Mouse (Mus musculus) forebrain, embryonic 14.5 days (tissue): ENCODE measurements around the gene Tmsb4x. TPM values are rescaled to one million over a fixed set of nuclear protein-coding genes. Genes with fewer than 3 reads are reported as not detected.
A peak's percentile ranks its signal among the peaks of the same experiment; 100 is the strongest.

Experiments used
- ATAC-seq: fragments of 200-750 bp; cut with Nextera tagmentation; 2 replicates; pipeline ENCODE4 v1.8.0; 2017; ENCODE audit warnings: mild to moderate bottlenecking, moderate library complexity
- DNase-seq: peaks from one replicate; pipeline ENCODE4 v3.0.0-alpha.2; 2015; ENCODE audit warnings: low spot score
- H3K27ac ChIP-seq: fragments of 300-500 bp; sonication (generic); 2 replicates; pipeline ENCODE4 v1.5.1; 2014; ENCODE audit warnings: low read depth, mild to moderate bottlenecking, control low read depth, low read length, moderate library complexity
- H3K27me3 ChIP-seq: fragments of 300-500 bp; sonication (generic); replicated peaks from 2 replicates; pipeline ENCODE4 v1.6.1; 2014; ENCODE audit warnings: low read length, control low read depth, mixed read lengths; ENCODE audit not compliant: control insufficient read depth, insufficient read depth
- H3K36me3 ChIP-seq: fragments of 300-500 bp; sonication (generic); 2 replicates; pipeline ENCODE4 v1.6.1; 2014; ENCODE audit warnings: low read length, control low read depth; ENCODE audit not compliant: control insufficient read depth, insufficient read depth
- H3K4me1 ChIP-seq: fragments of 300-500 bp; sonication (generic); 2 replicates; pipeline ENCODE4 v1.6.1; 2014; ENCODE audit warnings: antibody characterized with exemption, low read length, control low read depth; ENCODE audit not compliant: control insufficient read depth, insufficient read depth
- H3K4me2 ChIP-seq: fragments of 300-500 bp; sonication (generic); 2 replicates; pipeline ENCODE4 v1.6.1; 2014; ENCODE audit warnings: mild to moderate bottlenecking, control low read depth, low read length
- H3K4me3 ChIP-seq: fragments of 300-500 bp; sonication (generic); 2 replicates; pipeline ENCODE4 v1.5.1; 2014; ENCODE audit warnings: low read depth, low read length, control low read depth
- H3K9ac ChIP-seq: fragments of 300-500 bp; sonication (generic); 2 replicates; pipeline ENCODE4 v1.6.1; 2014; ENCODE audit warnings: mild to moderate bottlenecking, low read length, control low read depth, moderate library complexity
- H3K9me3 ChIP-seq: fragments of 300-500 bp; sonication (generic); replicated peaks from 2 replicates; pipeline ENCODE4 v1.6.1; 2016; ENCODE audit warnings: low read length, control low read depth, mixed read lengths; ENCODE audit not compliant: control insufficient read depth
- WGBS: fragments of 180-500 bp; shearing (Covaris S2); extraction: QIAGEN DNeasy Blood & Tissue Kit; methylation state at CpG from one replicate; pipeline ENCODE4 v1.1.7; 2014; 5-methylcytosine and 5-hydroxymethylcytosine counted together
- polyA plus RNA-seq: library from polyadenylated mRNA; unstranded; fragments of >200 nt; fragmentation: Nextera tagmentation; extraction: Ambion mirVana; gene quantifications from 2 replicates; pipeline ENCODE4 v1.2.1, GENCODE M21; 2014

Gene Tmsb4x
- polyA plus RNA-seq, 1 experiment from 2014 or later, result 7,141 TPM

DNA sequence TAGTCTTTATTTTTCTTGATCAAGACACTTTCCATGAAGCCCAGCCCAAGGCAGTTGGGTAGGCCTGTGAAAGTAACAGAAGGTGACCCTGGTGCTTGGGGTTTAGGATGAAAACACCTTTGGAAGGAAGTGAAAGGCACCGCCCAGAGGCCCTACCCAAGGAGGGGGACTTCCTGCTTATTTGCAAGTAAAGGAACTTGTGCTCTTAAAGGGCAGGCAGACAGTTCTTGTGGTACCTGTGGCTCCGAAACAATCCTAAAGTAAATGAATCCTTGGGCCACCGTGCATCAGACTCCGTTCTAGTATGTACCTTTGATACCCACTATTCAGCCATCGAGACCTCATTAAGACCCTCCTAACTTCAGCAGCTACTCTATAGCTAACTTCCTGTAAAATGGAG lies 17.5 kb upstream of the Tmsb4x start:
- Histone ChIP-seq H3K9ac (no peak overlapping the region), H3K4me2 (no peak overlapping the region), H3K27ac (no peak overlapping the region), H3K36me3 (no peaks in the 10 kb centered on the region), H3K9me3 (no peaks in the 10 kb centered on the region), H3K4me3 (no peak overlapping the region), H3K27me3 (no peaks in the 10 kb centered on the region), H3K4me1 (no peaks in the 10 kb centered on the region)
- ATAC-seq (no peak), DNase-seq (no peak)
- WGBS, result 95% methylated on average over 5 of the region's 5 CpGs

DNA sequence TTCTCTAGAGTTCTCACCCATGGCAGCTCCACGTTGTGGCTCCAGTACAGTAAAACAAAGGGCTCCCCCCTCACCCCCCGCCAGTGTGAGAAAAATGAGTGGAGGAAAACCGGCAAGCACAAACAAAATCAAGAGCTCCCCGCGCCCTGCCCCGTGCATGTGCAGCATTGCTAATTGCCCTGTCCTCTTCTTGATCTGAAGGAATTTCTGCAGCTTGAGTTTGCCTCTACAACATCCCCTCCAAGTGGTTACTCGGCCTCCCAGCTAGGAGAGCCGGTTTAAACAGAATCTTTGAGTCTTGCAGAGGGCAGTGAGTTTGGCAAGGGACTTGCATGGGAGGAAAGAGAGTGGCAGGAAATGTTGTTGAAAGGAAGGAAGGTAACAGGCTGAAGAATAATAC lies 3.6 kb upstream of the Tmsb4x start:
- Histone ChIP-seq H3K4me1 (no peaks in the 10 kb centered on the region), H3K36me3 (no peaks in the 10 kb centered on the region), H3K4me3 (no peak overlapping the region), H3K27ac (no peak overlapping the region), H3K9me3 (no peaks in the 10 kb centered on the region), H3K4me2 (no peak overlapping the region), H3K9ac (no peak overlapping the region), H3K27me3 (no peaks in the 10 kb centered on the region)
- ATAC-seq (peak; percentile 17), DNase-seq (peak; percentile 57)
- WGBS, result 27% methylated on average over 8 of the region's 8 CpGs

DNA sequence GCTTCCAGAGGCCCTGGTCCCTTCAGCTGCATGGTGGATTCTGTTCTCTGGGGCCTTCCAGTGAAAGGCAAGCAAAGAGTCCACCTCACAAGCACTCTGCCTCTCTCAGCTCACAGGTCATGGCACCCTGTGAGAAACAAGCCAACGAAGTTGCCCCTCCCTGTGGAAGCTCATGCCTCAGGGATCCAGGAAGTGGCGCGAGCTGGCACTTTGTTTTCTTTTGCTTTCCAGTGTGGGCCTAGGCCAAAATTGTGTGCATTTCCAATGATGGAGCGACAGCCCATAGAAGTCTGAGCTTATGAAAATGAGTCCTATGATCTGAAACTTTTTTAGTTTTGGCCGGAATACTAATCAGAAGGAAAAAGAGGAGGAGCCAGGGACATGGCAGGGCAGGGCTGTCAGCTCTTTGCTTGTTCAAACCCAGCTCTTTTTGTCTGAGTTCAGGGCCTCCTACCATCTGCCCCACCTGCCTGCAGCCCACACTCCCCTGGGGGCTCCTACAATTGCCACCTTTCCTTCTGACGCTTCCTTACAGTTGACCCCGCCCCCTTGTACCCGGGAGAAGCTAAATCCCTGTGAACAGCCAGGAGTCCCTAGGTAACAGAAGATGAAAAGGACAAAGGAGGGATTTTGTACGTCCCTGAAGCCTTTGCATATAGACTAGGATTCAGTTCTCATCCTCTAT lies 2.9 kb upstream of the Tmsb4x start:
- no peak for DNase-seq
- no peaks in the 10 kb centered on the region for H3K27me3 ChIP-seq
- no peak overlapping the region for H3K9ac ChIP-seq
- H3K4me1 ChIP-seq, result no peaks in the 10 kb centered on the region
- peaks cover 3% of the 10 kb centered on the region; the same call in 1 of the 2 replicates for H3K36me3 ChIP-seq
- no peaks in the 10 kb centered on the region for H3K9me3 ChIP-seq
- no peak overlapping the region for H3K4me3 ChIP-seq
- WGBS, result 45% methylated on average over 9 of the region's 9 CpGs
- ATAC-seq, result no peak
- no peak overlapping the region for H3K27ac ChIP-seq
- H3K4me2 ChIP-seq, result no peak overlapping the region

DNA sequence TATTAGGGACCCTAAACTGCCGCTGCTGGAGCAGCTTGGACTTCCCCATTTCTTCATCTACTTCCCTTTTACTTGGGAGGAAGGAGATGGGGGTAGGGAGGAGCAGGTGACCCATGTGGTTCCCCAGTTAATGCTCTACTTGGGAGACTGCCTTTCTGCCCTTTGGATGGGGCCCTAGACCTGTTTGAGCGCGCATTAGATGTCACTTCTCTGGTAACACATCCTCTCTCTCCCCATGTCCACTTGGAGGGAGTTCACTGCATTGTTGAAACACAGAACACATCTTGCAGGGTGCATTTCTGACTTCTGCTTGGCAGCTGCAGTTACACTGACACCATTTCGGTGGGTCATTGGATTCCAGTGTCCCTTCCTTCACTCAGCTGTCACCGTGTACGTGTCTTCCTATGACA lies 1.2 kb upstream of the Tmsb4x start:
- Histone ChIP-seq H3K9me3 (no peaks in the 10 kb centered on the region), H3K4me2 (peak overlapping the region; percentile 53; the same call in 1 of the 2 replicates), H3K36me3 (peaks cover 6% of the 10 kb centered on the region; the same call in 1 of the 2 replicates), H3K27me3 (no peaks in the 10 kb centered on the region), H3K4me1 (no peaks in the 10 kb centered on the region), H3K9ac (no peak overlapping the region), H3K4me3 (peak overlapping the region; percentile 46; the same call in 1 of the 2 replicates), H3K27ac (no peak overlapping the region)
- WGBS, result 64% methylated on average over 6 of the region's 6 CpGs
- no peak for DNase-seq
- no peak for ATAC-seq

DNA sequence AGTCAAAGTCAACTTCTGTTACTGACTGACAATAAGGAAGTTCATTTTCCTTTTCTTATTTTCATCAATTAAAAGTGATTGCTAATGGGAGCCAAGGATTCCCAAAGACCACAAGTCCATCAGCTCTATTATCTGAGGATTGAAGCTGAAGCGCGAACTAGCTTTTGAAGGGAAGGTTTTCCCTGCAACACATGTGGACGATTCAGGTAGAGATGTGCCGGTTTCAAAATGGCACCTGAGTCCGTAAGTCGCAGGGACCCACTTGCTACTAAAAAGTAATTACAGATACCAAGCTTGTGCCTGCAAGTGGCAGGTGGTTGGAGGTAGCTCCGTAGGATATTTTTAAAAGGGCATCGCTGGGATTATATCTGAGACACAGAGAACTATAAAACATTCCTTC lies 713 bp upstream of the Tmsb4x start:
- Histone ChIP-seq H3K9me3 (no peaks in the 10 kb centered on the region), H3K9ac (peak overlapping the region; percentile 65), H3K4me3 (peak overlapping the region; percentile 46), H3K27ac (peak overlapping the region; percentile 79), H3K36me3 (peaks cover 6% of the 10 kb centered on the region; the same call in 1 of the 2 replicates), H3K4me2 (peak overlapping the region; percentile 53), H3K4me1 (no peaks in the 10 kb centered on the region), H3K27me3 (no peaks in the 10 kb centered on the region)
- DNase-seq (peak; percentile 17), ATAC-seq (no peak)
- WGBS, result 53% methylated on average over 8 of the region's 8 CpGs

DNA sequence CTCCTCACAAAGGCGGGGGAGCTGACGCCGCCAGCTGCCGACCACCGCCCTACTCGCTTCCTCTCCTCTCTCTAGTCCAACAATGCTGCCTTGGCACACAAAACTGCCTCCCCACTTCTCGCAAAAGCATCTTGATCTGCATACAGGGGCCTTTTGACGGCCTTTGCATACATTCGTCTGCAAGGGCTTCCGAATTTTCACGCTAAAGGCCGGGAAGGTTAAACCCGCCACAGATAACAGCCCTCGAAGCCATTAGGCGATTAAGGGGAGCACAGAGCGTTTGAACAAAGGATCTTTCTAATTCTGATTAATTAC lies 652 bp downstream of the Tmsb4x start:
- Histone ChIP-seq H3K4me1 (no peaks in the 10 kb centered on the region), H3K4me3 (peak overlapping the region; percentile 46), H3K27ac (peak overlapping the region; percentile 92), H3K36me3 (peaks cover 6% of the 10 kb centered on the region; the same call in 1 of the 2 replicates), H3K9ac (peak overlapping the region; percentile 87), H3K9me3 (no peaks in the 10 kb centered on the region), H3K4me2 (no peak overlapping the region; the same call in 1 of the 2 replicates), H3K27me3 (no peaks in the 10 kb centered on the region)
- 20% methylated on average over 16 of the region's 16 CpGs for WGBS
- ATAC-seq (peak; percentile 27; the same call in 1 of the 2 replicates), DNase-seq (peak; percentile 66)

DNA sequence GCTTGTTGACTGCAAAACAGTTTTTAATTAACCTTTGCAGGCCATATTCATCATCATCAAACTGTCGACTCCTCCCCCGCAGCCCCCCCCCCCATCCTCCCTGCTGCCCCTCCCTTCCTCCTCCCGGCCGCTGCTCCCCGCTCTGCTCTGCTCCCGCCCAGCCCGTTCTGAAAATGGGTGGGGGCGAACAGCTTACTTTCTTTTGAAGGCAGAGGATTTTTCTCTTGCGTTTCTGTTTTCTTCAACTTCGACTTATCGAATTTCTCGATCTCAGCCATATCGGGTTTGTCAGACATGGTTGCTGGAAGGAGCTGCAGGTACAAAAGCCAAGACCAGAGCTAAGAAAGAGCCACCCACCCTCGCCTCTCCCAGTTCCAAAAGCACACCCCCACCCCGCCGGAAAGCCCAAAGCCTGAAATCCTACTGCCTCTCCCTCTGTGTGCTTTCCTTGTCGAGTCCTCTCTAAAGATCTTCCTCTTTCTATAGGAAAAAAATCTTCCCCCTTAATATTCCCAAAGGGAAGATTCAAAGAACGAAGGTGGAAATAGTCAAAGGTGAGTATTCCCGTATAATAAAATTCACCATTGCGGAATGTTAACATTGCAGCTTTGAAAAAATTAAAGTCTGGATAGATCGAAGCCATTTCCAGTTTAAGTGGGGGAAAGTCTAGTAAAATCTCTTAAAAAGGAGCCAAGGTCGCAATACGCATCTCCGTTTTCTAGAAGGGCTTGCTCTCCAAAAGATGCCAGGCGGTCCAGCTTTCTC lies 1.2 kb downstream of the Tmsb4x start:
- H3K27me3 ChIP-seq, result no peaks in the 10 kb centered on the region
- DNase-seq, result peak; percentile 56
- H3K4me1 ChIP-seq, result no peaks in the 10 kb centered on the region
- H3K9me3 ChIP-seq, result no peaks in the 10 kb centered on the region
- H3K4me2 ChIP-seq, result peak overlapping the region; percentile 61
- ATAC-seq, result peak; percentile 45
- peaks cover 6% of the 10 kb centered on the region; the same call in 1 of the 2 replicates for H3K36me3 ChIP-seq
- peak overlapping the region; percentile 46 for H3K4me3 ChIP-seq
- peak overlapping the region; percentile 92 for H3K27ac ChIP-seq
- H3K9ac ChIP-seq, result peak overlapping the region; percentile 87
- WGBS, result 36% methylated on average over 25 of the region's 25 CpGs

DNA sequence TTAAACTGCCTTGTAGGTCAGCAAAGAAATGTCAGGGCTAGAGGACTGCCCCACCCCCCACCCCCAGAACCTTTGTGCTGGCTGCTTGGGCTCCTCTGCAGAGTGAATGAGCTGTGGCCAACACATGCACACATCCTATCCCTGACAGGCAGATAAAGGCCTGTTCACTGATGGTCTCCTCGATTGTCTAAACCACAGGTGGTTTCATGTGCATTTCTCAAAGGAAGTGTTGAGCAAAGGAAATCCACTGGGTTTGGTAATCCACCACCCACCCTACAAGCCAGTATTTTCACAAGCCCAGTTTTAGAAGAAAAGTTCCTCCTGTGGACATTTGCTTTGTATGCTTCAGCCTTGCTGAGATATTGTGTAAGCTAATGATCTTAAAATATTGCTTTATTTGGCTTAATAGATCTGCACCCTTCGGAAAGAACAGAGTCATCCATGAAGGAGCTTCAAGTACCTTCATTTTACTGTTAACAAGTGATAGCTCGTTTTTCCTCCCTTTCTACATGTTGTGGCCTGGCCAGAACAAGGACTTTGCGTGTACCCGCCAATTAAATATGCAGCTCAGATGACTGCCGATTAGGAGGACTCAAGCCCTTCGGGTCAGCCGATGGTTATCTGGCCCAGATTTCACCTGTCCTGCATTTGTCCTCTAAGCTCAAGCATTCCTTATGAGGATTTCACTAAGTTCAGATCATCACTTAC lies 3.1 kb downstream of the Tmsb4x start:
- Histone ChIP-seq H3K4me1 (no peaks in the 10 kb centered on the region), H3K4me2 (peak overlapping the region; percentile 61), H3K4me3 (no peak overlapping the region; the same call in 1 of the 2 replicates), H3K9ac (no peak overlapping the region; the same call in 1 of the 2 replicates), H3K9me3 (no peaks in the 10 kb centered on the region), H3K27me3 (no peaks in the 10 kb centered on the region), H3K36me3 (peaks cover 6% of the 10 kb centered on the region; the same call in 1 of the 2 replicates), H3K27ac (no peak overlapping the region)
- no peak for ATAC-seq
- 59% methylated on average over 8 of the region's 8 CpGs for WGBS
- DNase-seq, result peak; percentile 8
